Mouse (Mus musculus): Measurements from ENCODE around the gene Btbd35f4. TPM values are rescaled to one million over a fixed set of nuclear protein-coding genes. Genes with fewer than 3 reads are reported as not detected.
"Not testable (repeated sequence)": the region's sequence is repeated elsewhere in the genome, so short reads cannot be mapped to it uniquely, and the experiment has no call there.

Btbd35f4 gene
- polyA plus RNA-seq (2015; fragmentation: Nextera tagmentation; extraction: Ambion mirVana), result not detected in 2 replicates

GRCm38 (mm10) chrX:4800196-4800595 is at the start of gene Btbd35f4:
TSS of gene Btbd35f4 (plus strand) at chrX:4800496.
- no CpG with 5 or more reads among the region's 4 CpGs for WGBS (ENCODE audit: insufficient replicate concordance)
- ATAC-seq; H3K36me3 ChIP-seq (replicated peaks; ENCODE audit: insufficient read depth, low read length); H3K4me3 ChIP-seq (ENCODE audit: low read depth, low read length); H3K27me3 ChIP-seq (ENCODE audit: insufficient read depth, low read length); H3K9ac ChIP-seq (replicated peaks); H3K4me1 ChIP-seq (ENCODE audit: insufficient read depth); H3K27ac ChIP-seq (ENCODE audit: low read depth); H3K4me2 ChIP-seq (ENCODE audit: low read depth, low read length); DNase-seq; H3K9me3 ChIP-seq (ENCODE audit: low read length): not testable (repeated sequence)

- H3K36me3 ChIP-seq (replicated peaks; ENCODE audit: insufficient read depth, low read length); H3K9ac ChIP-seq (replicated peaks); H3K27ac ChIP-seq (ENCODE audit: low read depth); H3K4me3 ChIP-seq (ENCODE audit: low read depth, low read length); DNase-seq; H3K4me1 ChIP-seq (ENCODE audit: insufficient read depth); H3K4me2 ChIP-seq (ENCODE audit: low read depth, low read length); ATAC-seq; H3K27me3 ChIP-seq (ENCODE audit: insufficient read depth, low read length); H3K9me3 ChIP-seq (ENCODE audit: low read length): not testable (repeated sequence)
- WGBS (ENCODE audit: insufficient replicate concordance), result no CpG with 5 or more reads among the region's 1 CpGs
Observed at GRCm38 (mm10) chrX:4840016-4840415, 39.7 kb downstream of the Btbd35f4 start.

Other genes starting within 250 kb of the Btbd35f4 start
- not detected in 2 replicates for gene Btbd35f27, start 151.6 kb downstream of the Btbd35f4 start, polyA plus RNA-seq (2015; fragmentation: Nextera tagmentation; extraction: Ambion mirVana)